Mouse (Mus musculus) fibroblast of lung, adult 2 months (primary cell): Measurements from ENCODE around the gene Efcab5.

Experiments used
- DNase-seq: peaks from one replicate; pipeline ENCODE4 v3.0.0-alpha.2; 2011; ENCODE audit warnings: low read depth

Gene Efcab5

DNA sequence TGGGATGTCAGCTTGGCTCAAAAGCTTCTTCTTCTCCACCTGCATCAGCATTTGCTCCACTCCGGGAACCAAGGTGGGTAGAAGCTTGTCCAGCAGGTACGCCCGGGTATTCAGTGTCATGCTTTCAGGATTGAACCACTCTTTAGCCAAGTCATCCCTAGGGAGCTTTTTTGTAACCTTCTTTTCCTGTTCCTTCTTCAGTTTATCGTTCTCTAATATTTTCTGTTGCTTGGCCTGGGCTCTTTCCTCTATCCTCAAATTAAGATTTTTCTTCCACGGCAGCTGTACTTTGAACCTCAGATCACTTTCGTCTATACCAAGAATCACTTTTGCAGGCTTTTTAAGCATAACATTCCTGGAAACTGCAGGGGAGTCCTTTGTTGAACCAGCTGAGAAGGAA is at the start of gene Efcab5:
TSS of gene Efcab5 (minus strand) at position 101 of the 400 bp plus-strand sequence.
- DNase-seq = no peak

DNA sequence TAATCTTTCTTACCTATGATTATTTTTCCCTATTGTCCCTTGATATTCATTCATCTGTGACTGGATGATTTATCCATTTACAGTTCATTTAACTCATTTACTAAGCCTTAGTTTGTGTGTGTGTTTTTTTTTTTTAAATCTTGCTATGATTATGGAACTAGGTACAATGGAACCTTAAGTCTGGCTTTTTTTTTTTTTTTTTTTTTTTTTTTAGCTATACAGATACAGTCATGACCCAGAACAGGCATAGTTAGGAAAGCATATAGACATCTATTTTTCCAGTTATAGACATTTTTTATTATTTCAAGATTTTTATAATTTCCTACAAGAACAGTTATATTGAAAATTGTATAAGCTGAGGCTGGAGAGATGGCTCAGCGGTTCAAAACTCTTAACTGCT is 46.5 kb upstream of the Efcab5 start:
- no peak for DNase-seq

DNA sequence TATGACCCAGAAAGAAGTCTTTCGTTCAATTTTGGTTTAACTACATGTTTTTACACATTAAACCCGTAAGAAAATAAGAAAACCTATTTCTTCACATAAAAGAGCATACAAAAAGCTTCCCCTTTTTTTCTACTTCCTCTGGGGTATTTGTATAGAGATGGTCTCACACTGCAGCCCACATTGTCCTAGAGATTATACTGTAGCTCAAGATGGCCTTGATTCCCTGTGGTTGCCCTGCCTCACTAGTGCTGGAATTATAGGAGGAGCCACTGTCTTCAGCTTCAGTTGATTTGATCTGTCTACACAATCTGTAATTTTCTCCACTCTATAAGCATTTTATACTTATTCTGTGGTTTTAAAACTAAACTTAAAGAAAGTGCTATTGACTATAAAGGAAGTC is 42.7 kb upstream of the Efcab5 start:
- no peak for DNase-seq

DNA sequence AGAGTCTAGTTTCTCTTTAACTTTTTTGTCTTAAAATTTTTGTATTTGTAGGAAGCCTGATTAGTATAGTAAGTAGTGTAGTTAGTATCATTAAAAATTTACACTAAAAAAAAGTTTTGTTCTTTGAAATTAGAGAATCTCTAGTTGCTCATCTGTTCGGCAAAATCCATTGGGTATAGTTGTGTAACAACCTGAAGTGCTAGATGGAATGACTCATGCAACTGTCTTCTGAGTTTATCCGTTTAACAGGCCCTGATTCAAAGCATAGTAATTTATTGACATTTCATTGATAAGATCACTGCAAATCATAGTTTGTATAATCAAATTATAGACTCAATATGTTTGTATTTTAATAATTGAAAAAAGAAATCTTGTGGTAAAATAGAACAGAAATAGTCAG is 42.0 kb upstream of the Efcab5 start:
- no peak for DNase-seq

DNA sequence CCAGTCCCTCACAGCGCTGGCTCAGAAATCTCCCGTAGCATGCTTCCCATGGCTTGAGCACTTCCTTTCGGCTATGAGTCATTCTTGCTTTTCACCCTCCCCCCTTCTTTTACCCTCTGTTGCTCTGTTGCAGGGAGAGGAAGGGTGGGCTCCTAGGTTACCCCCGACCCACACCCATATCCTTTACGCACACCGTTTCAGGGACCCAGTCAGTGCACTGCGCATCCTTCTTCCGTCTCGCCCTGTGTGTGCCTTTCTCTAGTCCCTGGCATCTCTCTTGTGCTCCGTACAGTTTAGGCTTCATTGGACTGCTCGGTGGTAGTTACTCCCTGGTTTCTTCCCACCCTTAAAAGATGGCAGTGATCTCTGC is 28.0 kb upstream of the Efcab5 start:
- peak; percentile 42 for DNase-seq

DNA sequence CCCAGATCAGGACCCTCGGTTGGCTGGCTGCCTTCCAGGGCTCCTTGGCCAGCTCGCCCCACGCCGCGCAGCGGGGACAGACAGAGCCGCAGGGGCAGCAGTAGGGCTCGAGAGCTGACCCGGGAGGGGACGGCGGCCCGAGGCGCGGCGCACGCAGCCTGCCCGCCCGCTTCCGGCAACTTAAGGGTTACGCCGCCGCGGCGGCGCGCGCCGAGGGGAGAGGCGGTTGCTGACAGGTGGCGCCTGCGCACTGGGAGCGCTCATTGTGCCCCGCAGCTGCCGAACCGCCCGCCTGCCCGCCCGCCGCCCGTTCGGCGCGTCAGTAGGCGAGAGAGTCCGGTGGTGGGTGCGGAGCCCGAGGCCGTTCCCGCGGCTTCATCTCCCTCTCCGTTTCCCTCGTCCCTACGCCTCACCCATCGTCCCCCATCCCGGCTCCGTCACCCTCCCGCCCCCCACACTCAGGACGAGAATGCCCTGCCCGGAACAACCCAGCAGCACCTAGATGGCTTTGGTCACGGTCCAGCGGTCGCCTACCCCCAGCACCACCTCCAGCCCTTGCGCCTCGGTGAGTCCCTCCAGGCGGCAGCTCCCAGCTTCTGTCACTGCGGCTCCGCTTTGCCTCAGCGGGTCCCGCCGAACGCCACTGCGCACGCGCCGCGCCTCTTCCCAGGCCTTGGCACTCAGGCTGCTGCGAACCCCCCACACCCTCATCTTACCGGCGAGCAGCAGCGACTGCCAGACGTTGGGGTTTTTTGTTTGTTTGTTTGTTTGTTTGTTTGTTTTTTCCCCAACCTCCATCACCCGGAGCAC is 27.4 kb upstream of the Efcab5 start, which contains the start of gene Ssh2:
TSS of gene Ssh2 (plus strand) at position 337 of the 810 bp plus-strand sequence.
- DNase-seq = no peak

DNA sequence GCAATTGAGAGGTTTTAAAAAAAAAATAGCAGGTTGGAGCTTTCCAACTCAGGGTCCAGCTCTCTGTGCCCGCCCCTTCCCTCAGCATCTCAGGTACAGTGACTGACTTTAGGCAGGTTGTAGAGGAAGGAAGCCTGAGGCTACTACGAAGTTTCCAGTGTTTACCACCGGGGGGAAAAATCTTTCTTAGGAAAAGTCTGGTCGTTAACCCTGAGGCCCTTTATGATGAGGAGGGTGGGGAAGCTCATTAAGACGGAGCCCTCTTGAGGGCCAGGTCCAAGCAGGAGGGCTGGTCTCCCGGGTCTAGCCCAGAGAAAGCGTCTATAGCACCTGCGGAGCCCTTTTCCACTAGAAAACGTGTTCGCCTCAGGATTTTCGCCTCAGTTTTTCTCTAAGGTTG is 26.7 kb upstream of the Efcab5 start:
- no peak for DNase-seq

DNA sequence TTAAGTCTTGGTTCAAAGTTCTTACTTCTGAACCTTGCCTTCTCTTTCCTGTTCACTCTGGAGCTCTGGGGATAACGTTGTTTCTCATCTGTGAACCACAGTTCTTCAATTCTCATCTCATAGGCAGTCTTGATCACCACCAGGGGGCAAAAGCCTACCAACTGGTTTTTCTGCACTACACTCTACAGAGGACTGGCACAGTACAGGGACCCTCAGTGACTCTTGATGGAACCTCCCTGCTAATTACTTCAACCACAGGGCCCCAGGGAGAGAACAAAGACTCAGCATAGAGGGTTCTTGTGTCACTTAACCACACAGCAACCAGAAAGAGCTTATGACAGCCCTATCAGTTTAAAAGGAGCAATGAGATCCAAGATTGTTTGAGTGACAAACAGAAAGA is 26.0 kb upstream of the Efcab5 start:
- DNase-seq = peak; percentile 23

DNA sequence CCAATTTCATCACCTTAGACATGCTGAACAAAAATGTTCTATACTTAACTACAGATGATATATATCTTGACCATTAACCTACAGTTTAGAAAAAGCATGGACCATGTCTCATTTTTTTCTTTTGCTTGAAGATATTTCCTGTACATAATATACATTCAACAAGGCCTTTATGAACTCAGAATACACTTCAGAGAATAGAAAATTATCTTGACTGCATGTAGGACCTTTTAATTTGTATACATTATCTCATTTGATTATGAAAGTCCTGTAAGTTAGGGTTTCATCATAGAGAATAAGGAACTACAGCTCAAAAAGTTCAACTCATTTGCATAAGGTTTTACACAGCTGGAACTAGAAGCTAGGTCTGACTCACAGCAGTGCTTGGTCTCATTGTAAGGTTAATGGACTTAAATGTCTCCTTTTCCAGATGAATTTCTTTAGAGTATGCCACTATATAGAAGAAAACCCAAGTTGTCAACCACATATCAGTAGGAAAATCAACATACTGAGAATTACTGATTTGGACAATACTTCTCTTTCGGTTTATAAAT is 25.4 kb upstream of the Efcab5 start:
- no peak for DNase-seq

DNA sequence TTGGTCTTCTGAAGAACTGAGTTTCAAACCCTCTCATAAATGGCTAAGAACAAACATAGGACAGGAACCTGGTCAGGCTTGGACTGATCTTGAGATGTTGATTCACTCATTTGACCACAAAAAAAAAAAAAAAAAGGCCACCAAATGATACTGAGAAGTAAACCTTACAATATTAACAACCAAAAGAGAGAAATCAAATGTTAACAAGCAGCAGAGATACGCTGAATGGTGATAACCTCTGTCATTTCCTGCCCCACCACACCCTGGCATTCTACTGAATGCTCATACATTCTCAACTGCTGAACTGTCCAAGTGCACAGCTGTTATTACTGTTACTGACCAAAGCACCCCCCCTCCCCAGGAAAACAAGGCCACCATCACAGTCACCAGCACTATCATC is 11.9 kb upstream of the Efcab5 start:
- DNase-seq = no peak

DNA sequence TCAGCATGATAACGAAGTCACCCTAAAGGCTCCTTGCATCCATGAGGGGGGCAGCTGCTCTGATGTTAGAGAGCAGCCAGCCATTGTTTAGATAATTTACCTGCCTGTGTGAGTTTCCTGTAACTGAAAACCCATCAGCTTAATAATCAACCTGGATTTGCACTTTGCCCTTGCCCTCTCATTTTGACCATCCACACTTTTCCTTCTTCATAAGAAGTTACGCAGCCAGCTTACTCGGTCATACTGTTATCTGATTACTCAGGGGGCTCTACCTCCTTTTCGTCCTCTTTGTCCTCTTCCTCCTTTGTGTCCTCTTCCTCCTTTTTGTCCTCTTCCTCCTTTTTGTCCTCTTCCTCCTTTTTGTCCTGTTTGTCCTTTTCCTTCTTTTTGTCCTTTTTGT is 10.9 kb upstream of the Efcab5 start:
- DNase-seq = no peak

DNA sequence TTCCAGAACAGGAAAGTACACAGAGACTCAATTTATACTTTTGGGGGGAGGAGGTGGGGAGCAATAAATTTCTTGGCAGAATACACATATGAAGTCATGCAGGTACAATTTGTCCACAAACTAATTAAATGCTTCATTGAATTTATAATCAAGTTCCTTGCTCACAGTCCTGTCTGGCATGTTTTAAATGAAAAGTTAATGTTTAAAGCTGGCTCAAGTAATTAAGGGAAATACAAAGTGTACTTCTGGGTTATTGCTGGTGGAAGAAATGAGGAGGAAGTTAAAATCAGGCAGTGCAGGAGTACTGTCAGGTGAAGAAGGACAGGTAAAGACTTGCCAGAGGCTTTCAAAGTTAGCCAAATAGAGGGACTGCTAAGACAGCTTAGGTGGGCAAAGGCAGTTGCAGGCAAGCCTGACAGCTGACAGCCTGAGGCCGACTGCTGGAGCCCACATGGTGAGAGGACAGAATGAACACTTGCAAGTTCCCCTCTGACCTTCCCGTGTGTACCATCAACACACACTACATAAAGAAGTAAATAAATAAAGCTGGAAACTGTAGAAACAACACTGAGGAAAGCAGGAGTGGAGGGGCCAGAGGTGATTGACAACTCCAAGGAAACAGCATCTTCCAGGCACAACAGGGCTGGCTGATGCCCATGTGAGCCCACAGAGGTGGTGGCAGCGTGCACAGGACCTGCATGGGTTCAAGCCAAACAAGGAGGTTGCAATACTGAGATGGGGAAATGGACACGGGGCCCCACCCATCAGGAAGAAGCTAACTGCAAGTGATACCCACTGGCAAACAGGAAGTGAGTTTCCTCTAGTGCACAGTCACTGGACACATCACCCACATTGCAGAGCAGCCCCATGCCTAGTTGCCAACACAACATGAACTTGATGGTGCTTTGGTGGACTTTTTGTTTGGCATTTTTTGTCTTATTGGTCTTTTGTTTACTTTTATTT is 7.7 kb upstream of the Efcab5 start:
- no peak for DNase-seq

DNA sequence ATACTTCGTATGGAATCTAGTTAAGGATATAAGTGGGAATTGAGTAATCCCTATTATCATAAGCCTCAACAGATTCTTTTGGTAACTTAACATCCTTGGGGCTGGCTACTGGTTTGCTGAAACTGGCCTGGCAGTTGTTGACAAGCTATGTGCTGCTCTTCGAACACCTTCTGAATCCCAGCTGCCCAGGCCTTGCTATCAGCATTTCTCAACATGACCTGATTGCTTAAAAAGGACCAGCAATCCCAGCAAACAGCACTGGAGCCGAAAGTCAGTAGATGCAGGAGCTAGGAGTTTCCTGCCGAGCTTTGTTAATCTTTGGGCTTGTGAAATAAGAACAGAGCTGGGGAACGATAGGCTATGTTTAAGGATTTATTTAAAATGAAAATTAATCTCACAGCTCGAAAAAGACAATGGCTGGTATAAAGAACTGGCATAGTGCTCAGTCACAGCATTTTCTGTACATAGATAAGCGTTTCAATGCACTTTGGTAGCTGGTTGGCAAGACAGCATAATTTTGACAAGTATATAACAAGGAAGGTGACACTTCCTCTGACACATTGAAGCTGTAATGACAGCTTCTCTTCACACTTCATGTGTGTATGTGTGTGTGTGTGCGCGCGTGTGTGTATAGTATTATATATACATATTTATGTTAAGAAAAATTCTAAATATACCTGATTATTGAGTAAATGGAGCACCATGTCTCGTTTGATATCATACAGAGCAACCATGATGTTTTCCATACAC is 6.8 kb upstream of the Efcab5 start:
- no peak for DNase-seq

DNA sequence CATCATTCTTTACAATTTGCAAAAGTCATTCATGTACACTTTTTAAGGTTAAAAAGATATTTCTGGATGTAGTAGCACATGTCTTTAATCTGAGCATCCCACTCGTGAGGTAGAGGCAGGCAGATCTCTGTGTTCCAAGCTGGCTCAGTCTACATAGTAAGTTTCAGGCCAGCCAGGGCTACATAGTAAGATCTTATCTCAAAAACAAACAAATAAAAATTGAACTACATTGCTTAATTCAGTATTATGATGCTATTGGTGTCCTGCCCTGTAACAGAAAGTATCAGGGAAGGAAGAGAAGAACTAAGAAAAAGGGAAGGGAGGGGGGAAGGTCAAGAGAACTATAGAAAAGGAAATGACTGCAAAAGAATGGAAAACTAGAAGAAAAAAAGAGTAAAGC is 6.0 kb upstream of the Efcab5 start:
- no peak for DNase-seq

DNA sequence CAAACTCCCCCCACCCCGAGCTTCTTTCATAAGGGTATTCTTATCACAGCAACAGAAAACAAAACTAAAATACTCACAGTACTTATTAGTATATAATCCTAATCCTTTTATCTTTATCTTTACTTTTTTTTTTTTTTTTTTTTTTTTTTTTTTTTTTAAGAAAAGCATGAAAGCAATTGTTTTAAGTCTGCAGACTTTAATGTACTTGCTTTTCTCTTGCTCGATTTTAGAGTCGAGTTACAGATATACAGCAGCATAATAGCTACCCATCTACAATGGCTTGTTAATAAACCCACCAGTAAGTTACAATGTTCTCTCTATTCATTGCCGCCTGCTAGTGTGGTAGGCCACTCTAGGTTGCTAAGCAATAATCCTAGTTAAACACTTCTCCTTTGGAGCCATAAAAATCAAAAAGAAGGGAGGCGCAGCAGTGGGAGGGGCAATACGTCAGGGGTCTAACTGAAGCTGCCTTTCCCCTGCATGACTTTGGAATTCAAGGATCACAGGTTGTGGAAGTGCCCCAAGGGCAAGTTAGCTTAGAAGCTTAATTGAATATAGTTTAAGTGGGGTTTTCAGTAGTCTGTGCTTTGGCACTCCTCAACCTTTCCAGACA is 5.3 kb upstream of the Efcab5 start:
- DNase-seq = no peak

DNA sequence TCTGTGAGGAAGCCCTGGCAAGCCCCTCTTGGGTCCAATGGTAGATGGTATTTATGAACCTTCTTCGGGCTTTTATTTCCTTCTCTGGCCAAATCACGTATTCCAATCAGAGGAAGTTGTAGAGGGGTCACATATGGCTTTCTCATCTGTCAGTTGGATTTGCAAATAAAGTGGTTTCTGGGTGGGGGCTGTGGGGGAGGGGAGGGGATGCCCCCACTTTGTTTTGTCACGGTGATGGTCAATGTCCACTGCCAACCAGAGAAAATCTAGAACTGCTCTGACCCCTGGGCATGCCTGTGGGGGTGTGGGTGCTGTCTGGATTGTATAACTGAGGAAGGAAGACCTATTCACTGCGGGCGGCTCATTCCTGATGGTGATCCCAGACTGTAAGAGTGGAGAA is 4.6 kb upstream of the Efcab5 start:
- DNase-seq = no peak

DNA sequence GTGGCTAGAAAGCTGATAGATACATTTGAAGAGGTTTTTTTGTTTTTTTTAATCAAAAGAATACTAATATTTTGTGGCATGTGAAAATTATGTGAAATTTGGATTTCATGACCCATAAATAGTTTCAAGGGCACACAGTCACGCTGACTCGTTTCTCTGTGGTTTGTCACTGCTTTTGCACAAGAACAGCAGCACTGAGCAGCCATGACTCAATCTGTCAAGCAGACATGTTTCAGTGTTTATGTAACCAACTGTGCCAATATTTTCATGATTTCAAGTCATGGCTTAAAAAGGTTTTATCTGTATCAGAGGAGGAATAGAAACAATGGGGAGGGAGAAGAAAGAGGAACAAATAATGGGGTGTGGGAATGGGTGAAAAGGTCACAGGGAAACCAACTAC is 3.8 kb downstream of the Efcab5 start:
- peak; percentile 59 for DNase-seq

DNA sequence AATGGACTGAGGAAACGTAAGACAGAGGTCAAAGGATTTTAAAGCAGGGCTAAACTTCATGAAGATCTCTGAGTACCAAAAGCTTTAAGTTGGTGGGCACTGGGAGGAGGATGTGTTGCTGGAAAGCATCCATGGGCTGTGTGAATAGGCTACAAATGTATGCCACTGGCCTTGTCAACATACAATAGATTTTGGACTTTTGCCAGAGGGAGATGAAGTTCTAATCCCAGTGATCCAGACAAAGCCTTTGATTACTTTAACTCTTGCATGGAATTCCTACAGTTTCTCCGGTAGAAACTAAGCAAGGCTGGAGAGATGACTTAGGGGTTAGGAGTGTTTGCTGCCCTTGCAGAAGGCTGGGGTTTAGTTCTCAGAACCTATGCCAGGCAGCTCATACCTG is 6.2 kb downstream of the Efcab5 start:
- DNase-seq = no peak

DNA sequence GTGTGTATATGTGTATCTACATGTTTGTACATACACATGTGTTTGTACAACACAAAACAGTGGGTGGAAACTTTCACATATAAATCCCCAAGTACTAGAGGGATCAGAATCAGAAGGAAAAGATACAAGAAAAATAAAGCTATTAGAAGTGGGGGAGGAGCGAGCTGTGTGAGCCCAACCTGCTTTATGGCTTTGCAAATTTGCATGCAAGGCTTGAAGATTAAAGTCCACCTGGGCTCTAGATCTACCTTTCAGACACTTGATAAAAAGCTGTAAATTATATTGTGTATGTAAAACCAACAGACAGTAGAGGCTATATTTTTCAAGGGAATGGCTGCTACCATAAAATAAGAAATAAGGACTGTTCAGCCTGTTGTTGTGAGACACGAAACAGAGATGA is 6.7 kb downstream of the Efcab5 start:
- DNase-seq = no peak

DNA sequence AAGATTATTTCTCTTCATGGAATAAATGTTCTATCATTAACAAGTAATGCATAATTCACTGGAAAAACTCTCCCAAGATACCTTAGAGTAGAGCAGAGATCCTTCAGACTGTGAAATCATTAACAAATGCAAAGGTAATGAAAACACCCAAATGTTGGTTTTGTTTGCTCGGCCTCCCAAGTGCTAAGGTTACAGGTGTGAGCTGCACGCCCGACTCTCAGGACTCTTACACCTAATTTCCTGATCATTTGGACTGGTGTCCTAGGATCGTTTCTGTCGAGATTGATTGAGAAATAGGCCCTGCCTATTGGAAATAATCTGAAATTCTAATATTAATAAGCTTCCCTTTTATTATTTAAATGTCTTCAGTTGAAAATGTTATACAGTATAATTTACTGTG is 7.2 kb downstream of the Efcab5 start:
- no peak for DNase-seq

DNA sequence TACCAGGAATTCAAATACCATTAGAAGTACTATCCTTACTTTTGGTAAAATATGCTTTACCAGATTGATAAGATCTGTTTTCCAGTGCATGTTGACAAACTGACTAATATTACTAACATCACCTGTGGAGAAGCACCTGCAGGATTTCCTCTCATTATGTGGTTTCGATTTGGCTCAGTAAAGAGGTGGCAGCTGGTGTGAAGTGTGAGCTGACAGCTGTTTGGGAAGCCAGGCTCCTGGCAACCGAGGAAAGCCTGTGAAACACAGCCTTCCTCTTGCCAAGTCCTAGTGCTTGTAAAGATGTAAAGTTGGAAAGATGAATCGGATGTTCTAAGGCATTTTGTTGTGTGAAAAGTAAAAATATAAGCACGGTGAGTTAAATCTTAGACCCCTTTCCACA is 7.9 kb downstream of the Efcab5 start:
- no peak for DNase-seq

DNA sequence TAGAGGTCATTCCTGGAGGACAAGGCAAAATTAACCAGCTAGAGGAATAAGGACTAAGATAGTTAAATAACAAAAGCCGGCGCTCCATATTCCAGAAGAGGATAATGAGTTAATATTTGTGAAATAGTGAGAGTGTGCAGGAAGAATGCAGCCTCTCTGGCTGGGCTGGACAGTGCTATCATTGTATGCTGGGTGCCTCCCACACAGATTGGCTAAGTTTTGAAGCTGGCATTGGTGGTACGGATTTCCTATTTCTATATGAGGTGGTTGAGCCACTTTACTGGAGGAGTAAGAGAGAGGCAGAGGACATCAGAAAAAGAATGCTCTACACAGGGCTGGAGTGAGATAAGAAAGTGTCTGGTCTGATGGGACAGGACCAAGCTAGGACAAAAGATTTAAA is 9.0 kb downstream of the Efcab5 start:
- DNase-seq = no peak
